Mouse (Mus musculus) 416B (cell line): ENCODE measurements at regions not wholly inside any gene's neighbourhood (a gene's known extent, or its start where the extent isn't known, plus 50 kb on each side); places are given as distances from the start of the nearest gene placed in this dataset.

Experiments used
- DNase-seq: peaks from one replicate; pipeline ENCODE4 v3.0.0; 2011; ENCODE audit warnings: low read depth

DNA sequence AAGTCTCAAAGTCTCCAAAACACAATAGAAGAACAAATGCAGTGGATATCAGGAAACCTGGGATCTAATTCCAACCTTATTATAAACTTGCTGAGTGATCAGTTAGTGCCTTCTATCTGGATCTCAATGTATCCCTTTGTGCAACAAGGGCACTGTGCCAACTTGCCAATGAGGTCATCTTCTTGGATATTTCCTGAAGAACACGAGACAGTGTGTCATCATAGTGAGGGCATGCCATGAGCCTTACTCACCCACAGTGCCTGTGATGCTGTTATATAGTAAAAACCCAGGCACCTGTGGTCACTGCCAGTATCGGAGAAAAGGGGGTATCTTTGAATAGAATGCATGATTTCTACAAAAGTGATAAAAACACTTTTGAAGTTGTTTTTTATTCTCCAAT lies 60.2 kb upstream of the Cd34 start:
- DNase-seq: peak; percentile 45

DNA sequence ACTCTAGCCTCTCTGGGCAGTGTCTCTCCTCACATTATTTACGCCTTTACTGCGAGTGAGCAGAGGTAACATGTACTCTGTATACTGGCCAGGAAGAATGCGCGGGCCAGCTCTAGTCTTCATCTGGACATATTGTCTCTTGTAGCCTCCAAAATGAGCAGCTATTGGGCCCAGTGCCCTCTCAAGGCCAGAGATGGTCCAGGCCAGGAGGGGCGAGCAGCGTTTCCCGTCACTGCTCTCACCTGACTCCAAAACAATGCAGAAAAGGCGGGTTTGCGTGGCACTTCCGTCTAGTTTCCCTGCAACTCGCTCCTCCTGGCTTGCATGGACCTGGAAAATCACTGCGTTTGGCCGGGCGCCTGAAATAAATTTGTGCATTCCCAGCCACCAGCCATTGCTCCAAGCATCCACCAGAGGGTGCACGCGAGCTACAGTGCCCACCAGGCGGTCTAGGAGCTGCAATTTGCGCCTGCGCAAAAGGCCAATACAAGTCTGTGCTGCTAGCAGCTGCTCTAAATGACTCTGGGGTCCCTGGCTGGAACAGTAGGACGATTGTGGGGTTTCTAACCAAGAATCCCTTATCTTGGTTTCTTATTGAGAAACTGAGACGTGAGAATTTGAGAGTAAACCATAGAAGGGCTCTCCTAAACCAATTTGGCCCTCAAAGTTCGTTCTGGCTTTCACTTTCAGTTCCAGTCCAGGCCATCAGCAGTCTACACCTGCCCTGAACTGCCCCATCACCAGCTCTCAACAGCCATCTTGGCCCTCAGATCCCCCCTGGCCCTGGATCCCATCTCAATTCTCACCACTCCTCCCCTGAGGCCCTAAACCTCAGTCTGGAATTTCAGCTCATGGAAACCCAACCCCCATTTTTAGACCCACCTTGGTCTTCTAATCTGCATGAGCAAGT lies 59.0 kb upstream of the Cd34 start:
- peak; percentile 92 for DNase-seq

DNA sequence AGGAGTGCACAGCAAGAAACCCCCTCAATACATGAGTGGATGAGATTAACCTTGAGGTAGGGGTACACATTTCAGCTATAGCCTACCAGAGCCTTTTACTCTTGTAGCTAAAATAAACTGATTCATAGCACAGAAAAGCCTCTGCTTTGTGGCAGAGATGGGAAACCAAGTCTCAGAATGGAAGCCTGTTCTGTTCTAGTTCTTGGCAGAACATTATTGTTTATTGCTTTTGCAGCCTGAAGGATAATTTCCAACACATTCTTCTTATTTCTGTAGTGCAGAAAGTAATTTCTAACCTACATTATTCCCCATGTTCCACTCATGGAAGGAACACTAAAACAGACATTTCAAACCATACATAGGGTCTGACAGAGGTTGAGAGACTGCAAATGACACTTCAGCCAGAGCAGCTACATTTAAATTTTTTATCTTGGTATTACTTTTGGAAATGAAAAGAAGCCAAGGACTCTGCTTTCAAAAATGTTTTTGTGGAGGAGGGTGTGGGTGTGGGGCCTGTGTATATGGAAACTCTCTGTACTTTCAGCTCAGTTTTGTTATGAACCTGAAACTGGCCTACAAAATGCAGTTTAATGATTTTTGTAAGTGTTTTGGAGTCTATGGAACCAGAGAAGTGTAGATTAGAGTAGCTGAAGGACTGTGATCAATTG lies 56.9 kb upstream of the Cd34 start:
- no peak for DNase-seq

DNA sequence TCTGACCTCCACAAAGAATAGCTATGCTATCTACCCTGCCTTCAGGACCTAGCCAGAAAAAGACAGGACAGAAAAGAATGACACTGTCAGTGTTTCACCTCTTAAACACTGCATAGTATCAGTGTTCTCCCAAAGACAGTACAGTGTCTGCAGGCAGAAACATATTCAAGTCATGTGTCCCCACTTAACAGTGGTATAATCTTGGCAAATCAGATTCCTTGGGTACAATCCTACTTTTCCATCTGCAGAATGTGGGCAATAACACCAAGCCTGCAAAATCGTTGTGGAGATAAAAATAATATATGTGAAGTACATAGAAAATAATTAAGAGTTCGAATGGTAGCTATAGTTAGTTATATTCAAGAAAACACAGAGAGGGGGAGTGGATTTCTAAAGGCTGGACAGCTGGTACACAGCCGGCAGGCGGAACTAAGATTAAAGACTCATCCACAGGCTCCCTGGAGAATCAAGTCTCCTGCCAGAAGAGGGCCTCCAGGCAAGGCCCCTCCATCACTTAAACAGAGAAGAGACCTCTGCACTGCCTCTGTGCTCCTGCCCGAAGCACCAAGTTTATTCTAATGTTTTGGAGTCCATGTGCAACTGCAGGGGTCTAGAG lies 53.4 kb upstream of the Cd34 start:
- DNase-seq: no peak

DNA sequence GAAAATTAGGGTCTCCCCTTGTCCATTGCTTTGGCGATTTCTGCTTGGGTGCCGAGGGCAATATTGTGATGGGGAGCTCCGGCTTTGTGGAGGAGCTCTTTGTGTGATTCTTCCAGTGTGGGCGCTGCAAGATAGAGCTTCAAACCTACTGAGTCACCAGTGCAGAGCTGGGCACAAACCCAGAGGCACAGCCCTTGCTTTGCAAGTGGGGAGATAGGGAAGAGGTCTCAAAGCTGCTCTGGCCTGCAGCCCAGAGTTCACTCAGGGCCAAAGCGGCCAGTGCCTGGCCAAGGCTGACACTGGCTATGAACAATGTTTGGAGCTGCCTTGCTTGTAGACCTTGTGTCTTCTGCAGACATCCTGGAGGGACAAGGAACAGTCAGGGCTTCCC lies 52.9 kb upstream of the Cd34 start:
- no peak for DNase-seq
